Mouse (Mus musculus): ENCODE measurements at regions not wholly inside any gene's neighbourhood (a gene's known extent, or its start where the extent isn't known, plus 50 kb on each side); places are given as distances from the start of the nearest gene placed in this dataset.

- Histone ChIP-seq H3K4me3 (ENCODE audit: low read depth, low read length) (no peak overlapping the region), H3K9ac (ENCODE audit: low read length) (no peak overlapping the region), H3K36me3 (ENCODE audit: control insufficient read depth, insufficient read depth, low read length) (no peaks in the 10 kb centered on the region), H3K27ac (ENCODE audit: low read depth, low read length) (no peak overlapping the region), H3K9me3 (ENCODE audit: control insufficient read depth, low read length) (no peaks in the 10 kb centered on the region), H3K4me2 (ENCODE audit: low read depth, low read length, severe bottlenecking) (no peak overlapping the region), H3K27me3 (ENCODE audit: control insufficient read depth, insufficient read depth, low read length) (no peaks in the 10 kb centered on the region), H3K4me1 (replicated peaks; ENCODE audit: control insufficient read depth, insufficient read depth, low read length) (no peaks in the 10 kb centered on the region)
- WGBS: 77% methylated on average over 2 of the region's 2 CpGs
- 0 out of 2 replicates have a peak, but pooled peaks have one; percentile 46 for ATAC-seq (replicated peaks; ENCODE audit: low FRiP score)
- no peak for DNase-seq (ENCODE audit: low spot score)
These were observed 69.0 kb upstream of the Nrxn1 start for GRCm38 (mm10) chr17:91161834-91162233.
